Mouse (Mus musculus) spleen, adult 2 months (tissue): ENCODE data around the gene Cenpf. TPM values are rescaled to one million over a fixed set of nuclear protein-coding genes. Genes with fewer than 3 reads are reported as not detected.

Experiments
- DNase-seq, 2 experiments: peaks; one replicate each; pipeline versions ENCODE4 v3.0.0 to v3.0.0-alpha.2; 2012 to 2021; ENCODE audit warnings: low spot score in 2 of 2, low read depth in 1 of 2
- H3K27ac ChIP-seq: fragments of 200-500 bp; 2 replicates; pipeline ENCODE4 v1.5.1; 2012; ENCODE audit warnings: low read length, inconsistent platforms; ENCODE audit not compliant: insufficient read depth
- H3K27me3 ChIP-seq: fragments of 200-500 bp; 2 replicates; pipeline ENCODE4 v1.6.1; 2012; ENCODE audit warnings: mild to moderate bottlenecking, moderate library complexity, low read length, inconsistent platforms; ENCODE audit not compliant: control insufficient read depth, insufficient read depth
- H3K36me3 ChIP-seq: fragments of 200-500 bp; 2 replicates; pipeline ENCODE4 v1.6.1; 2012; ENCODE audit warnings: mild to moderate bottlenecking, low read length, inconsistent platforms; ENCODE audit not compliant: control insufficient read depth, insufficient read depth
- H3K4me1 ChIP-seq: fragments of 200-500 bp; 2 replicates; pipeline ENCODE4 v1.6.1; 2011; ENCODE audit warnings: inconsistent platforms; ENCODE audit not compliant: control insufficient read depth, insufficient read depth, insufficient read length
- H3K4me3 ChIP-seq: fragments of 200-500 bp; 2 replicates; pipeline ENCODE4 v1.5.1; 2011; ENCODE audit warnings: mild to moderate bottlenecking, inconsistent platforms; ENCODE audit not compliant: insufficient read depth, insufficient read length; ENCODE audit errors: extremely low read depth
- CTCF ChIP-seq: fragments of 200-500 bp; IDR thresholded peaks from 2 replicates; pipeline ENCODE4 v1.5.1; 2011; ENCODE audit warnings: mild to moderate bottlenecking, inconsistent platforms; ENCODE audit not compliant: insufficient read depth, insufficient read length, insufficient replicate concordance; ENCODE audit errors: extremely low read depth
- POLR2A ChIP-seq: fragments of 200-500 bp; IDR thresholded peaks from 2 replicates; pipeline ENCODE4 v1.6.1; 2011; ENCODE audit warnings: low read depth, low read length, inconsistent platforms
- WGBS: fragments of 180-500 bp; shearing (Covaris S2); methylation state at CpG from one replicate; pipeline ENCODE4 v1.1.7; 2018; 5-methylcytosine and 5-hydroxymethylcytosine counted together
- polyA plus RNA-seq: library from polyadenylated mRNA; depleted of rRNA; stranded (reverse); fragments of >200 nt; gene quantifications from 2 replicates; pipeline ENCODE4 v1.2.3, GENCODE M21; 2012

Cenpf gene
- polyA plus RNA-seq, 1 experiment: 1.7 TPM

DNA sequence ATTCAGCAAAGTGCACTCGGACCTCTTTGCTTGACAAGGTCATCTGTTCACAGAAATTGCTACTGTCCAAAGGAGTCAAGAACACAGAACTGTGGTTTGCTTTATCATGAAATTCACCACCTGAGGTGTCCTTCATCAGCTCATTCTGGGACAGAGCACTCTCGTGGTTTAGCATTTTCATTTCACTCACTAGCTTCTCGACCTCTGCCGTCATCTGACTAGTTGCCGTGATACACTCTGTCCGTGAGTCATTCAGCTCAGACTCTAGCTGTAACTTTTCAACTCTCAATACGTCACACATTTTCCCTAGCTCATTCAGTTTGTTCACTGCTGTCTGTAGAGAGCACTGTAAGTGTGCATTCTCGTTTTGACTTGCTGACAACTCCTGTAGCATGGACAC lies 30.5 kb downstream of the Cenpf start:
- Histone ChIP-seq H3K36me3 (no peaks in the 10 kb centered on the region), H3K27me3 (no peaks in the 10 kb centered on the region), H3K4me1 (no peaks in the 10 kb centered on the region), H3K4me3 (no peak overlapping the region), H3K27ac (no peak overlapping the region)
- WGBS: 95% methylated on average over 8 of the region's 8 CpGs
- no peak for DNase-seq
- TF ChIP-seq CTCF (no peak), POLR2A (no peak)

DNA sequence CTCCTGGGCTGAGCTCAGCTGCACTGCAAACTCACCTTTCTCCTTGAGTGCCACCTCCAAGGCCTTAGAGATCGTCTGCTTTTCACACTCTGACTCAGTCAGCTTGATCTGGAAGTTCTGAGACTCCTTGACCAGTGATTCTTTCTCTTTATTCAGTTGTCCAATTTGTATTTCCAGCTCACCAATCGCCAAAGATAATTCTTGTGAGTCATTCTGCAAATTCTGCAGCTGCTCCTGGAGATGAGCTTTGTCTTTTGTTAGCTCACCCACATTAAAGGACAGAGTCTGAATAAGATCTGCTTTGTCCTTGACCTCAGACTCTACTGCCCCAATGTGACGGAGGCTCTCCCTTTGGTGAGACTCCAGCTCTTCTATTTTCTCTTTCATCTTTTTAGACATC lies 34.1 kb downstream of the Cenpf start:
- 95% methylated on average over 3 of the region's 3 CpGs for WGBS
- no peaks in the 10 kb centered on the region for H3K27me3 ChIP-seq
- no peak overlapping the region for H3K4me3 ChIP-seq
- DNase-seq: no peak
- no peak overlapping the region for H3K27ac ChIP-seq
- H3K4me1 ChIP-seq: no peaks in the 10 kb centered on the region
- no peak for TF ChIP-seq POLR2A
- no peak for TF ChIP-seq CTCF
- H3K36me3 ChIP-seq: 0 out of 2 replicates have a peak, but pooled peaks cover 1% of the 10 kb centered on the region

DNA sequence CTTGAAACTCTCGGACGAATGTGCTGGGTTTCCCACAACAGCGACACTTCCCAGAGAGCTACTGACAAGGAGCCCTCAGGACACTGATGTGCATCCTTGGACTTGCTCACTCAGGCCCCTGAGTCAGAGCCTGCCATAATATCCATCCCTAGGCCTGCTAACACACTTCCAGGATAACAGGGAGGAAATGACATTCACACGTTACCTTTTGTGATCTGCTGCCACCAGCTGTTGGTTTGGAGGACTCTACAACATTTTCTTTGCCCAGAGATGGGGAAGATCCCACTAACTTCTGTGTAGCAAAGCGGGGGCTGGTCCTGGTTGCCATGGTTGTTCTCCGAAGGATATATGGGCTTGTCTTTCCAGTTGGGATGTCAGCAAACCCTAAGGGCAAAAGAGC lies 41.3 kb downstream of the Cenpf start:
- TF ChIP-seq POLR2A (no peak), CTCF (no peak)
- no peaks in the 10 kb centered on the region for H3K27me3 ChIP-seq
- no peak overlapping the region for H3K27ac ChIP-seq
- 0 out of 2 replicates have a peak, but pooled peaks cover 1% of the 10 kb centered on the region for H3K36me3 ChIP-seq
- H3K4me3 ChIP-seq: no peak overlapping the region
- H3K4me1 ChIP-seq: no peaks in the 10 kb centered on the region
- WGBS: 97% methylated on average over 6 of the region's 6 CpGs
- DNase-seq: no peak

DNA sequence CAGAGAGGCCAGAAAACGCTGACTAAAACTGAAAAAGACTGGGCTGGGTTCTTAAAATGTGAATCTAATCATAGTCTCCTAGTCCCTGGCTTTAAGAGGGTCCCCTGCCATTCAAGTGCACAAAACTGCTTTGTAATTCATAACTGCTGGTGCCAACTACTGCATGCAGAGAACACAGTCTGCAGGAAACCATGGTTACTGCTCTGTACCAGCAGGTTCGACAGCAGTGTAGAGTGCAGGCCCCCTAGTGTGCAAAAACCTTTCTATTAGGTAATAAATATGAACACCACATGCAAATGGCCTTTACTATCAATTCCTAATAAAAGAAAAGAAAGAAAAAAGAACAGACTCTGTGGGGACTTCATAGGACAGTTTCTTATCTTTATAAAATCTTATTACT lies 42.5 kb downstream of the Cenpf start:
- TF ChIP-seq POLR2A (no peak), CTCF (no peak)
- no peak overlapping the region for H3K4me3 ChIP-seq
- no peak overlapping the region for H3K27ac ChIP-seq
- no peak for DNase-seq
- H3K27me3 ChIP-seq: no peaks in the 10 kb centered on the region
- 86% methylated on average over 2 of the region's 2 CpGs for WGBS
- no peaks in the 10 kb centered on the region for H3K4me1 ChIP-seq
- H3K36me3 ChIP-seq: 0 out of 2 replicates have a peak, but pooled peaks cover 1% of the 10 kb centered on the region

DNA sequence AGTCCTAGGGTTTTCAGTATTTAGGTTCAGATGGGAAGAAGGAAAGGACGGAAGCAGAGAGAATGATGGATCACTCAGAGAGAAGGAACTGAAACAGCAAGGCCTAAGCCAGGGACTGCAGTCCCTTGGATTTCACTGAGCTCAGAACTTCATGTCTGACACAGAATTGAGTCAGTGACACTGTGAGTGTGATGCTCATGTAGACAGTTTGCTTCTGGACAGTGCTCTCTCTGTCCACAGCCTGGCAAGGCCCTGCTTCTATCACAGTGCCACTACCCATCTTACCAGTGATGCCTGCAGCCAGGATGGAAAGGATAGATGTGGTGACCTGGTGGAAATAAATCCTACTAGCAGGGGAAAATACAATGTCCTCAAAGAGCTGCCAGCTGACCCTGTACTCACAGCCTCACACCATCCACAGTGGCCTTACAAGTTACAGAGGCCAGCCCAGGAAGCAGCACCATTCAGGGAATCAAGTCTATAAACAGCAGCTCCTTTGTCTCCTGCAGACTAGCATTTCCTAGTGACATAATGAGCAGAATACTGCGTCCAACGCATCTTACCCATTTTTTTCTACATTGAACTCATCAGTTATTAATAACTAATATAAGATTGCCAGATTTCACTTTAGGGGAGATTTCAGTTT lies 43.1 kb downstream of the Cenpf start:
- DNase-seq: no peak
- no peak overlapping the region for H3K27ac ChIP-seq
- H3K36me3 ChIP-seq: 0 out of 2 replicates have a peak, but pooled peaks cover 1% of the 10 kb centered on the region
- 98% methylated on average over 3 of the region's 3 CpGs for WGBS
- H3K4me3 ChIP-seq: no peak overlapping the region
- H3K4me1 ChIP-seq: no peaks in the 10 kb centered on the region
- no peak for TF ChIP-seq POLR2A
- TF ChIP-seq CTCF: no peak
- no peaks in the 10 kb centered on the region for H3K27me3 ChIP-seq

DNA sequence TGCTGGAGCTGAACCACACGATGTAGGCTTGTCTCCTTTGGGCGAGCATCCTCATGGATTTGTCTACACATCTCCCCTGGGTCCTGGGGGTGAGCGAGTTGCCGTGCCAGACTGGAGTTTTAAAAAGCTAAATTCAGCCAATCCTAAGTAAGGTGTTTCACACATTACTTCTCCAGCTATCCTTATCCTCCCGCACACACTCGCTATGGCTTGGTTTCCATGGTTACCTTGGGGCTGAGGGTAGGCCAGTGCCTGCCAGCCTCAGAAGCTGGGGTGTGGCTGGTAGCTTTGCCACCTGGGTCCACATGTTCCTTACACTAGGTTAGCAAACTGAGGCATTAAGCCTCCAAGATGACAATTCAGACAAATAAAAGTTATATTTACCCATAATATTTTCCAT lies 48.3 kb downstream of the Cenpf start:
- 94% methylated on average over 6 of the region's 6 CpGs for WGBS
- no peaks in the 10 kb centered on the region for H3K36me3 ChIP-seq
- DNase-seq: no peak

DNA sequence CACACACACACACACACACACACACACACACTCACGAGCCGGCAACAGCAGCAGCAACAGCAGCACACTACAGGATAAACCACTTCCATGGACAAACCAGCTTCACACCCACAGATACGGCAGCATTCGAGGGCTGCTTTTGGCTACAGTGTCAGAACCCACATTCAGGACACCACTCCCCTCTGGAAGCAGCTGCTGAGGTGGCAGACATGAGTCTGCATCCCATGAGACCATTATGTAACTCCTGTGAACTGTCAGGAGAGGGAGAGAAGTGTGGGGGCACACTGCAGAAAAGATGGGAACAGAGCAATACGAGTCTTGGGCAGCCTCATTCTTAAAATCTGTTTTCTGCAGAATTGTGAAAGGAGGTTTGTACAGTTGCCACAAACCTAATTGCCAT lies 54.1 kb downstream of the Cenpf start:
- 67% methylated on average over 5 of the region's 5 CpGs for WGBS
- TF ChIP-seq POLR2A (no peak), CTCF (no peak)
- no peak overlapping the region for H3K4me3 ChIP-seq
- no peaks in the 10 kb centered on the region for H3K4me1 ChIP-seq
- H3K36me3 ChIP-seq: no peaks in the 10 kb centered on the region
- H3K27me3 ChIP-seq: no peaks in the 10 kb centered on the region
- no peak for DNase-seq
- H3K27ac ChIP-seq: no peak overlapping the region

More for the DNA sequence above, 48.3 kb downstream of the Cenpf start:
- TF ChIP-seq POLR2A (no peak), CTCF (no peak)
- H3K27ac ChIP-seq: no peak overlapping the region
- no peaks in the 10 kb centered on the region for H3K27me3 ChIP-seq
- H3K4me1 ChIP-seq: no peaks in the 10 kb centered on the region
- H3K4me3 ChIP-seq: no peak overlapping the region
